Mouse (Mus musculus): ENCODE measurements around the gene Lsm11. TPM values are rescaled to one million over a fixed set of nuclear protein-coding genes. Genes with fewer than 3 reads are reported as not detected.
A peak's percentile ranks its signal among the peaks of the same experiment; 100 is the strongest.

Gene Lsm11
- polyA plus RNA-seq, 1 experiment from 2014 or later: 12.0 TPM

DNA sequence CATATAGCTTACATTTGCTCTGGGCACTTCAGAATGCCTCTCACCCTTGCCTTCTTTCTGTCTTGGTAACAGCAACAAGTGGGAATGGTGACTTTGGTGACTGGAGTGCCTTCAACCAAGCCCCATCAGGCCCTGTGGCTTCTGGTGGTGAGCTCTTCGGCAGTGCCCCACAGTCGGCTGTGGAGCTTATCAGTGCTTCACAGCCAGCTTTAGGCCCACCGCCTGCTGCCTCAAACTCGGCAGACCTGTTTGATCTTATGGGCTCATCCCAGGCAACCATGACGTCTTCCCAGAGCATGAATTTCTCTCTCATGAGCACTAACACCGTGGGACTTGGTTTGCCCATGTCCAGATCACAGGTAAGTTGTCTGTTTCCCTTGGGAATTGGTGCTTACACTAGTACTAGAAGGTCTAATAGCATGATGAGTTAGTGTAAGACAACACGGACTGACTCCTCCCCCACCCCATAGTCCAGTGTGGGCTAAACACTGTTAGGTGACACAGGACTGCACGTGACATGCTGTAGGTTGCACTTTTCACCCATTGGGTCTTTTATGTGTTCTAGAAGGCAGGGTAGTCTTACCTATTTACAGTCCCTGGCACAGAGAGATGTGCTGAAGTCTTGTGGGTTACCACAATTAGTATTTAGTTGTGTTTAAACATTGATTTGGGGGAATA is 38.5 kb downstream of the Lsm11 start:
- no peak overlapping the region for H3K4me3 ChIP-seq (ENCODE audit: low read depth, low read length)
- ATAC-seq (ENCODE audit: low FRiP score): no peak
- no peaks in the 10 kb centered on the region for H3K9me3 ChIP-seq (ENCODE audit: control insufficient read depth, low read length)
- no peak overlapping the region for H3K9ac ChIP-seq (ENCODE audit: low read depth, low read length)
- DNase-seq (ENCODE audit: low spot score): no peak
- no peaks in the 10 kb centered on the region for H3K36me3 ChIP-seq (ENCODE audit: control insufficient read depth, insufficient read depth, low read length)
- no peaks in the 10 kb centered on the region for H3K4me1 ChIP-seq (replicated peaks; ENCODE audit: control insufficient read depth, insufficient read depth, low read length)
- H3K4me2 ChIP-seq (replicated peaks; ENCODE audit: low read depth, low read length): no peak overlapping the region
- H3K27ac ChIP-seq (ENCODE audit: low read depth, low read length): no peak overlapping the region
- no peaks in the 10 kb centered on the region for H3K27me3 ChIP-seq (ENCODE audit: control insufficient read depth, insufficient read depth, low read length)
- 93% methylated on average over 8 of the region's 8 CpGs for WGBS

- H3K9me3 ChIP-seq (ENCODE audit: control insufficient read depth, low read length): no peaks in the 10 kb centered on the region
- H3K27ac ChIP-seq (ENCODE audit: low read depth, low read length): no peak overlapping the region
- DNase-seq (ENCODE audit: low spot score) (peak; percentile 10), ATAC-seq (ENCODE audit: low FRiP score) (no peak)
- H3K36me3 ChIP-seq (ENCODE audit: control insufficient read depth, insufficient read depth, low read length): no peaks in the 10 kb centered on the region
- H3K4me1 ChIP-seq (replicated peaks; ENCODE audit: control insufficient read depth, insufficient read depth, low read length): no peaks in the 10 kb centered on the region
- no peak overlapping the region for H3K4me3 ChIP-seq (ENCODE audit: low read depth, low read length)
- H3K27me3 ChIP-seq (ENCODE audit: control insufficient read depth, insufficient read depth, low read length): no peaks in the 10 kb centered on the region
- no peak overlapping the region for H3K4me2 ChIP-seq (replicated peaks; ENCODE audit: low read depth, low read length)
- no peak overlapping the region for H3K9ac ChIP-seq (ENCODE audit: low read depth, low read length)
- 83% methylated on average over 11 of the region's 11 CpGs for WGBS
Observed at GRCm38 (mm10) chr11:45900233-45901015, 44.3 kb downstream of the Lsm11 start.

- DNase-seq (ENCODE audit: low spot score) (no peak), ATAC-seq (ENCODE audit: low FRiP score) (no peak)
- Histone ChIP-seq H3K9ac (ENCODE audit: low read depth, low read length) (no peak overlapping the region), H3K9me3 (ENCODE audit: control insufficient read depth, low read length) (no peaks in the 10 kb centered on the region), H3K36me3 (ENCODE audit: control insufficient read depth, insufficient read depth, low read length) (peaks cover 10% of the 10 kb centered on the region), H3K27me3 (ENCODE audit: control insufficient read depth, insufficient read depth, low read length) (no peaks in the 10 kb centered on the region), H3K4me2 (replicated peaks; ENCODE audit: low read depth, low read length) (no peak overlapping the region), H3K4me1 (replicated peaks; ENCODE audit: control insufficient read depth, insufficient read depth, low read length) (no peaks in the 10 kb centered on the region), H3K4me3 (ENCODE audit: low read depth, low read length) (no peak overlapping the region), H3K27ac (ENCODE audit: low read depth, low read length) (no peak overlapping the region)
- 83% methylated on average over 2 of the region's 2 CpGs for WGBS
Observed at GRCm38 (mm10) chr11:45897392-45897791, 47.3 kb downstream of the Lsm11 start.

GRCm38 (mm10) chr11:45892861-45893360 is 51.8 kb downstream of the Lsm11 start:
- no peaks in the 10 kb centered on the region for H3K9me3 ChIP-seq (ENCODE audit: control insufficient read depth, low read length)
- no peak overlapping the region for H3K4me3 ChIP-seq (ENCODE audit: low read depth, low read length)
- DNase-seq (ENCODE audit: low spot score) (no peak), ATAC-seq (ENCODE audit: low FRiP score) (no peak)
- peaks cover 10% of the 10 kb centered on the region for H3K36me3 ChIP-seq (ENCODE audit: control insufficient read depth, insufficient read depth, low read length)
- H3K9ac ChIP-seq (ENCODE audit: low read depth, low read length): no peak overlapping the region
- 97% methylated on average over 5 of the region's 5 CpGs for WGBS
- H3K4me1 ChIP-seq (replicated peaks; ENCODE audit: control insufficient read depth, insufficient read depth, low read length): no peaks in the 10 kb centered on the region
- H3K27me3 ChIP-seq (ENCODE audit: control insufficient read depth, insufficient read depth, low read length): no peaks in the 10 kb centered on the region
- H3K4me2 ChIP-seq (replicated peaks; ENCODE audit: low read depth, low read length): no peak overlapping the region
- no peak overlapping the region for H3K27ac ChIP-seq (ENCODE audit: low read depth, low read length)

- WGBS: 86% methylated on average over 20 of the region's 20 CpGs
- Histone ChIP-seq H3K4me3 (ENCODE audit: low read depth, low read length) (no peak overlapping the region), H3K4me1 (replicated peaks; ENCODE audit: control insufficient read depth, insufficient read depth, low read length) (no peaks in the 10 kb centered on the region), H3K9me3 (ENCODE audit: control insufficient read depth, low read length) (no peaks in the 10 kb centered on the region), H3K36me3 (ENCODE audit: control insufficient read depth, insufficient read depth, low read length) (peaks cover 10% of the 10 kb centered on the region), H3K4me2 (replicated peaks; ENCODE audit: low read depth, low read length) (no peak overlapping the region), H3K9ac (ENCODE audit: low read depth, low read length) (no peak overlapping the region), H3K27me3 (ENCODE audit: control insufficient read depth, insufficient read depth, low read length) (no peaks in the 10 kb centered on the region), H3K27ac (ENCODE audit: low read depth, low read length) (no peak overlapping the region)
- DNase-seq (ENCODE audit: low spot score) (no peak), ATAC-seq (ENCODE audit: low FRiP score) (no peak)
Observed at GRCm38 (mm10) chr11:45890423-45890822, 54.3 kb downstream of the Lsm11 start.

GRCm38 (mm10) chr11:45889981-45890380 is 54.8 kb downstream of the Lsm11 start:
- ATAC-seq (ENCODE audit: low FRiP score): no peak
- H3K9me3 ChIP-seq (ENCODE audit: control insufficient read depth, low read length): no peaks in the 10 kb centered on the region
- peaks cover 8% of the 10 kb centered on the region for H3K36me3 ChIP-seq (ENCODE audit: control insufficient read depth, insufficient read depth, low read length)
- H3K4me3 ChIP-seq (ENCODE audit: low read depth, low read length): no peak overlapping the region
- WGBS: 77% methylated on average over 3 of the region's 3 CpGs
- no peak overlapping the region for H3K4me2 ChIP-seq (replicated peaks; ENCODE audit: low read depth, low read length)
- H3K27me3 ChIP-seq (ENCODE audit: control insufficient read depth, insufficient read depth, low read length): no peaks in the 10 kb centered on the region
- H3K9ac ChIP-seq (ENCODE audit: low read depth, low read length): no peak overlapping the region
- DNase-seq (ENCODE audit: low spot score): no peak
- H3K4me1 ChIP-seq (replicated peaks; ENCODE audit: control insufficient read depth, insufficient read depth, low read length): no peaks in the 10 kb centered on the region
- H3K27ac ChIP-seq (ENCODE audit: low read depth, low read length): no peak overlapping the region

DNA sequence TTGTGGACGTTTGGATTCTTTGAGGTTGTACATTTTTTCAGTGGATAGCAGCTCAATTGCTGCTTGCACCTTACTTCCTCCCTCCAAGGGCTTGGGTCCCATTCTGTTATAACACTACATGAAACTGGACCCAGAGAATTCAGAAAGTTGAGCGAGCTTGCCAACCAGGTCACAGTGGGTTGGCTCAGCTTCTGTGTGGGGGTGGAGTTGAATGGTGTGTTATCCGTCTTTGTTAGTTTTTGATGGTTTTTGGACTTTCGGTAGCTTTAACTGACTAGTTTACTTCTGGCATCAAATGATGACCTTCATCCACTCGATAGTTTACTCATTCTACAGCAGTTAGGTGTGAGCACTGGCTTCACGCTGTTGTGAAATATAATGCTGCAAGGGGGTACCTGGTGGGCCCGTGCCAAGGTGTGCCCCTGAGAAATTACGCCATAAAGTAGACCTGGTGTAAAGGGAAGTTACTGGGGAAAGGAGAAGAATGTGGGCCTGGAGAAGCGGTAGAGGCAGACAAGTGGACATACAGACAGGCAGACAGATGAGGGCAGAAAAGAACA is 56.2 kb downstream of the Lsm11 start:
- Histone ChIP-seq H3K27ac (ENCODE audit: low read depth, low read length) (no peak overlapping the region), H3K4me2 (replicated peaks; ENCODE audit: low read depth, low read length) (no peak overlapping the region), H3K36me3 (ENCODE audit: control insufficient read depth, insufficient read depth, low read length) (no peaks in the 10 kb centered on the region), H3K27me3 (ENCODE audit: control insufficient read depth, insufficient read depth, low read length) (no peaks in the 10 kb centered on the region), H3K9me3 (ENCODE audit: control insufficient read depth, low read length) (no peaks in the 10 kb centered on the region), H3K9ac (ENCODE audit: low read depth, low read length) (no peak overlapping the region), H3K4me1 (replicated peaks; ENCODE audit: control insufficient read depth, insufficient read depth, low read length) (no peaks in the 10 kb centered on the region), H3K4me3 (ENCODE audit: low read depth, low read length) (no peak overlapping the region)
- ATAC-seq (ENCODE audit: low FRiP score) (no peak), DNase-seq (ENCODE audit: low spot score) (no peak)
- 90% methylated on average over 9 of the region's 9 CpGs for WGBS

- Histone ChIP-seq H3K27ac (ENCODE audit: low read depth, low read length) (no peak overlapping the region), H3K9me3 (ENCODE audit: control insufficient read depth, low read length) (no peaks in the 10 kb centered on the region), H3K9ac (ENCODE audit: low read depth, low read length) (no peak overlapping the region), H3K4me1 (replicated peaks; ENCODE audit: control insufficient read depth, insufficient read depth, low read length) (no peaks in the 10 kb centered on the region), H3K27me3 (ENCODE audit: control insufficient read depth, insufficient read depth, low read length) (no peaks in the 10 kb centered on the region), H3K4me2 (replicated peaks; ENCODE audit: low read depth, low read length) (no peak overlapping the region), H3K4me3 (ENCODE audit: low read depth, low read length) (no peak overlapping the region), H3K36me3 (ENCODE audit: control insufficient read depth, insufficient read depth, low read length) (no peaks in the 10 kb centered on the region)
- 85% methylated on average over 5 of the region's 5 CpGs for WGBS
- ATAC-seq (ENCODE audit: low FRiP score): 0 out of 2 replicates have a peak, but pooled peaks have one; percentile 25
- no peak for DNase-seq (ENCODE audit: low spot score)
Observed at GRCm38 (mm10) chr11:45886596-45886995, 58.1 kb downstream of the Lsm11 start.
